Mouse (Mus musculus) intestine, embryonic 16.5 days (tissue): Measurements from ENCODE around the gene Sfxn5. TPM values are rescaled to one million over a fixed set of nuclear protein-coding genes. Genes with fewer than 3 reads are reported as not detected.

Experiments
- ATAC-seq: fragments of 200-750 bp; cut with Nextera tagmentation; 2 replicates; pipeline ENCODE4 v1.8.0; 2017; ENCODE audit warnings: moderate TSS enrichment, moderate library complexity
- H3K27ac ChIP-seq: fragments of 300-500 bp; sonication (generic); 2 replicates; pipeline ENCODE4 v1.5.1; 2014; ENCODE audit warnings: mild to moderate bottlenecking, low read length
- H3K27me3 ChIP-seq: fragments of 300-500 bp; sonication (generic); replicated peaks from 2 replicates; pipeline ENCODE4 v1.6.1; 2014; ENCODE audit warnings: low read length, control low read depth, mixed read lengths; ENCODE audit not compliant: control insufficient read depth, insufficient read depth
- H3K36me3 ChIP-seq: fragments of 300-500 bp; sonication (generic); 2 replicates; pipeline ENCODE4 v1.6.1; 2014; ENCODE audit warnings: low read length, control low read depth; ENCODE audit not compliant: control insufficient read depth, insufficient read depth
- H3K4me1 ChIP-seq: fragments of 300-500 bp; sonication (generic); 2 replicates; pipeline ENCODE4 v1.6.1; 2014; ENCODE audit warnings: low read length, control low read depth, mixed read lengths; ENCODE audit not compliant: control insufficient read depth, insufficient read depth
- H3K4me2 ChIP-seq: fragments of 300-500 bp; sonication (generic); 2 replicates; pipeline ENCODE4 v1.6.1; 2014; ENCODE audit warnings: low read depth, low read length, control low read depth
- H3K4me3 ChIP-seq: fragments of 300-500 bp; sonication (generic); 2 replicates; pipeline ENCODE4 v1.5.1; 2014; ENCODE audit warnings: mild to moderate bottlenecking, low read length
- H3K9ac ChIP-seq: fragments of 300-500 bp; sonication (generic); 2 replicates; pipeline ENCODE4 v1.6.1; 2014; ENCODE audit warnings: low read depth, low read length
- H3K9me3 ChIP-seq: fragments of 300-500 bp; sonication (generic); 2 replicates; pipeline ENCODE4 v1.6.1; 2016; ENCODE audit warnings: low read length, control low read depth; ENCODE audit not compliant: control insufficient read depth
- WGBS: fragments of 180-500 bp; shearing (Covaris S2); extraction: QIAGEN DNeasy Blood & Tissue Kit; methylation state at CpG from one replicate; pipeline ENCODE4 v1.1.7; 2014; 5-methylcytosine and 5-hydroxymethylcytosine counted together
- polyA plus RNA-seq: library from polyadenylated mRNA; unstranded; fragments of >200 nt; fragmentation: Nextera tagmentation; extraction: Ambion mirVana; gene quantifications from 2 replicates; pipeline ENCODE4 v1.2.1, GENCODE M21; 2015

The Sfxn5 gene
- polyA plus RNA-seq, 1 experiment from 2014 or later: 7.2 TPM

GRCm38 (mm10) chr6:85368722-85369121 lies 35.5 kb upstream of the Sfxn5 start:
- WGBS: 73% methylated on average over 5 of the region's 5 CpGs
- ATAC-seq: no peak
- Histone ChIP-seq H3K27ac (no peak overlapping the region), H3K4me2 (no peak overlapping the region), H3K36me3 (no peaks in the 10 kb centered on the region), H3K4me1 (peaks cover 46% of the 10 kb centered on the region), H3K4me3 (no peak overlapping the region), H3K9ac (no peak overlapping the region; the same call in 1 of the 2 replicates), H3K9me3 (no peaks in the 10 kb centered on the region), H3K27me3 (no peaks in the 10 kb centered on the region)

GRCm38 (mm10) chr6:85368166-85368565 lies 34.9 kb upstream of the Sfxn5 start:
- WGBS: 88% methylated on average over 1 of the region's 1 CpGs
- H3K4me3 ChIP-seq: no peak overlapping the region
- no peak overlapping the region for H3K4me2 ChIP-seq
- H3K36me3 ChIP-seq: no peaks in the 10 kb centered on the region
- H3K9ac ChIP-seq: no peak overlapping the region
- H3K27me3 ChIP-seq: no peaks in the 10 kb centered on the region
- no peak overlapping the region for H3K27ac ChIP-seq
- H3K4me1 ChIP-seq: peaks cover 41% of the 10 kb centered on the region
- no peaks in the 10 kb centered on the region for H3K9me3 ChIP-seq
- no peak for ATAC-seq

GRCm38 (mm10) chr6:85366387-85366786 lies 33.2 kb upstream of the Sfxn5 start:
- peak; percentile 96 for ATAC-seq
- Histone ChIP-seq H3K27me3 (no peaks in the 10 kb centered on the region), H3K4me2 (no peak overlapping the region), H3K36me3 (no peaks in the 10 kb centered on the region), H3K9me3 (no peaks in the 10 kb centered on the region), H3K9ac (no peak overlapping the region), H3K4me3 (0 out of 2 replicates have a peak overlapping the region, but pooled peaks have one; percentile 7), H3K4me1 (peaks cover 30% of the 10 kb centered on the region), H3K27ac (peak overlapping the region; percentile 79)
- WGBS: 20% methylated on average over 1 of the region's 1 CpGs

- Histone ChIP-seq H3K9me3 (no peaks in the 10 kb centered on the region), H3K4me3 (no peak overlapping the region), H3K27me3 (no peaks in the 10 kb centered on the region), H3K9ac (no peak overlapping the region), H3K27ac (no peak overlapping the region), H3K4me2 (no peak overlapping the region), H3K4me1 (peaks cover 28% of the 10 kb centered on the region), H3K36me3 (no peaks in the 10 kb centered on the region)
- ATAC-seq: no peak
- 64% methylated on average over 5 of the region's 5 CpGs for WGBS
Measured at GRCm38 (mm10) chr6:85364439-85364838, 31.2 kb upstream of the Sfxn5 start.

- Histone ChIP-seq H3K9ac (no peak overlapping the region), H3K4me3 (no peak overlapping the region), H3K4me2 (no peak overlapping the region), H3K4me1 (peaks cover 23% of the 10 kb centered on the region), H3K27ac (no peak overlapping the region), H3K36me3 (no peaks in the 10 kb centered on the region), H3K9me3 (no peaks in the 10 kb centered on the region), H3K27me3 (no peaks in the 10 kb centered on the region)
- ATAC-seq: no peak
- 69% methylated on average over 4 of the region's 4 CpGs for WGBS
Measured at GRCm38 (mm10) chr6:85363906-85364260, 30.7 kb upstream of the Sfxn5 start.

GRCm38 (mm10) chr6:85363231-85363905 lies 30.1 kb upstream of the Sfxn5 start:
- H3K4me2 ChIP-seq: no peak overlapping the region
- H3K27me3 ChIP-seq: no peaks in the 10 kb centered on the region
- H3K27ac ChIP-seq: no peak overlapping the region
- no peak for ATAC-seq
- H3K9me3 ChIP-seq: no peaks in the 10 kb centered on the region
- no peaks in the 10 kb centered on the region for H3K36me3 ChIP-seq
- no peak overlapping the region for H3K4me3 ChIP-seq
- peaks cover 18% of the 10 kb centered on the region for H3K4me1 ChIP-seq
- WGBS: 88% methylated on average over 5 of the region's 5 CpGs
- H3K9ac ChIP-seq: no peak overlapping the region

GRCm38 (mm10) chr6:85362610-85363009 lies 29.4 kb upstream of the Sfxn5 start:
- no peaks in the 10 kb centered on the region for H3K36me3 ChIP-seq
- no peak overlapping the region for H3K4me2 ChIP-seq
- no peaks in the 10 kb centered on the region for H3K27me3 ChIP-seq
- no peak overlapping the region for H3K9ac ChIP-seq
- no peaks in the 10 kb centered on the region for H3K9me3 ChIP-seq
- WGBS: 79% methylated on average over 5 of the region's 5 CpGs
- H3K27ac ChIP-seq: no peak overlapping the region
- peaks cover 14% of the 10 kb centered on the region; the same call in 1 of the 2 replicates for H3K4me1 ChIP-seq
- H3K4me3 ChIP-seq: no peak overlapping the region
- ATAC-seq: no peak

GRCm38 (mm10) chr6:85360311-85360710 lies 27.1 kb upstream of the Sfxn5 start:
- ATAC-seq: peak; percentile 58
- no peak overlapping the region for H3K4me3 ChIP-seq
- 73% methylated on average over 5 of the region's 5 CpGs for WGBS
- peaks cover 5% of the 10 kb centered on the region; the same call in 1 of the 2 replicates for H3K4me1 ChIP-seq
- no peaks in the 10 kb centered on the region for H3K36me3 ChIP-seq
- H3K27me3 ChIP-seq: no peaks in the 10 kb centered on the region
- H3K9me3 ChIP-seq: no peaks in the 10 kb centered on the region
- no peak overlapping the region for H3K4me2 ChIP-seq
- no peak overlapping the region for H3K9ac ChIP-seq
- no peak overlapping the region for H3K27ac ChIP-seq

- no peaks in the 10 kb centered on the region for H3K27me3 ChIP-seq
- H3K27ac ChIP-seq: no peak overlapping the region
- 90% methylated on average over 1 of the region's 1 CpGs for WGBS
- H3K4me3 ChIP-seq: no peak overlapping the region
- H3K9me3 ChIP-seq: no peaks in the 10 kb centered on the region
- peaks cover 5% of the 10 kb centered on the region; the same call in 1 of the 2 replicates for H3K4me1 ChIP-seq
- no peaks in the 10 kb centered on the region for H3K36me3 ChIP-seq
- ATAC-seq: no peak
- no peak overlapping the region for H3K9ac ChIP-seq
- no peak overlapping the region for H3K4me2 ChIP-seq
Measured at GRCm38 (mm10) chr6:85358877-85359276, 25.7 kb upstream of the Sfxn5 start.
